19 mouse cellular contexts compared by ENCODE assay signal in the genomic region with DNA sequence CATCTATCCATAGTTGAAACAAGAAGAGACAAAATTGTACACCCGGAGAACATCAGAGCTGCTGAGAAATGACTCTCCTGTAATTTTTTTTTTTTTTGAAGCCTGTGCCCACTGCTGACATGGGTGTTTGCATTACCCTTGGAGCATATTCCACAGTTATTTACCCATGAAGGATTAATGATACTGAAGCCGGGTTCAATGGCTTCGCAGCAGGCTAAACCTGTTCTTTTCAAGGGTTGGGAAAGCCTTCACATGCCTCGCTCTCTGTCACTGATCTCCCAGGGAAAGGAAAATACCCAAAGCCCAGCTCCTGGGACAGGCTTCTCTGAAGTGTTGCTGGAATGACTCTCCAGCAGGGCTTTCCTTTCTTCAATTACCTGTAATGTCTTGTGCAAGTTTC. TPM values are rescaled to one million over a fixed set of nuclear protein-coding genes. Genes with fewer than 3 reads are reported as not detected.
DNase-seq lines count a peak whose midpoint lies in the region; ATAC-seq lines count a peak whose summit lies in the region.
"Had no signal": no experiment of that assay in that cellular context is flagged by ENCODE, and none has a peak within 500 bp of the region (broad histone marks: within the 10 kb centered on the region; RNA-seq: fewer than 3 reads in every experiment).

No protein-coding gene starts in this region.

- peak; percentile 35 for DNase-seq in kidney, adult 11 months
- DNase-seq in kidney, adult 18-20 months: no peak
- no peak for DNase-seq in yolk sac, embryonic 10.5 days (ENCODE audit: low spot score)
- DNase-seq in adrenal gland, postnatal 25 days: no peak
- no peak for DNase-seq in B cell, adult 2 months
- DNase-seq: adrenal gland, adult 8-10 months; cerebellum, adult 11 months; cerebellum, postnatal 25 days; gastrocnemius, postnatal 10 days; heart, adult 2 months; right cerebral cortex, postnatal 14 days; thymus, postnatal 4 days had no signal

- no peaks in the 10 kb centered on the region for H3K36me3 ChIP-seq in kidney, embryonic 16.5 days (ENCODE audit: insufficient read depth, low read length)
- H3K36me3 ChIP-seq in lung, embryonic 16.5 days (ENCODE audit: control insufficient read depth, insufficient read depth, low read length): no peaks in the 10 kb centered on the region
- H3K36me3 ChIP-seq in stomach, embryonic 15.5 days: no peaks in the 10 kb centered on the region
- H3K36me3 ChIP-seq: hindbrain, embryonic 12.5 days had no signal

- WGBS in kidney, embryonic 16.5 days: 68% methylated on average over 4 of the region's 4 CpGs
- WGBS in lung, embryonic 16.5 days: 67% methylated on average over 4 of the region's 4 CpGs
- WGBS in stomach, embryonic 15.5 days: 60% methylated on average over 4 of the region's 4 CpGs

- no peak for ATAC-seq in kidney, embryonic 16.5 days (ENCODE audit: low FRiP score, low TSS enrichment)
- peak; percentile 80 for ATAC-seq in lung, embryonic 16.5 days (ENCODE audit: low read depth)
- ATAC-seq in stomach, embryonic 15.5 days (ENCODE audit: insufficient read depth, low FRiP score, low read depth): peak; percentile 82; the same call in 1 of the 2 replicates

- H3K4me1 ChIP-seq in kidney, embryonic 16.5 days (ENCODE audit: insufficient read depth, low read length): peaks cover 35% of the 10 kb centered on the region
- H3K4me1 ChIP-seq in lung, embryonic 16.5 days (replicated peaks; ENCODE audit: control insufficient read depth, insufficient read depth, low read length): peaks cover 16% of the 10 kb centered on the region
- H3K4me1 ChIP-seq in stomach, embryonic 15.5 days: peaks cover 11% of the 10 kb centered on the region; the same call in 1 of the 2 replicates
- H3K4me1 ChIP-seq: hindbrain, embryonic 12.5 days had no signal

- no peak overlapping the region for H3K4me2 ChIP-seq in kidney, embryonic 16.5 days (replicated peaks; ENCODE audit: low read depth, low read length)
- no peak overlapping the region for H3K4me2 ChIP-seq in lung, embryonic 16.5 days (ENCODE audit: low read depth, low read length)
- H3K4me2 ChIP-seq in stomach, embryonic 15.5 days: no peak overlapping the region
- H3K4me2 ChIP-seq: hindbrain, embryonic 12.5 days had no signal

- H3K27ac ChIP-seq in kidney, embryonic 16.5 days (ENCODE audit: low read length): peak overlapping the region; percentile 91
- peak overlapping the region; percentile 68 for H3K27ac ChIP-seq in lung, embryonic 16.5 days (ENCODE audit: low read length)
- H3K27ac ChIP-seq in stomach, embryonic 15.5 days: peak overlapping the region; percentile 81
- H3K27ac ChIP-seq: heart, adult 2 months; hindbrain, embryonic 12.5 days; layer of hippocampus, adult 2 months; liver, embryonic 14.5 days had no signal

- H3K9ac ChIP-seq in kidney, embryonic 16.5 days (replicated peaks; ENCODE audit: low read length): no peak overlapping the region
- no peak overlapping the region for H3K9ac ChIP-seq in lung, embryonic 16.5 days (ENCODE audit: low read length)
- H3K9ac ChIP-seq in stomach, embryonic 15.5 days: no peak overlapping the region
- H3K9ac ChIP-seq: hindbrain, embryonic 12.5 days; liver, embryonic 14.5 days had no signal

- H3K4me3 ChIP-seq in kidney, embryonic 16.5 days (ENCODE audit: low read length): no peak overlapping the region
- H3K4me3 ChIP-seq in lung, embryonic 16.5 days (ENCODE audit: low read length): no peak overlapping the region
- no peak overlapping the region for H3K4me3 ChIP-seq in stomach, embryonic 15.5 days (replicated peaks)
- H3K4me3 ChIP-seq: erythroblast, embryonic 14.5 days; heart, adult 2 months; hindbrain, embryonic 12.5 days; layer of hippocampus, adult 2 months had no signal

- no peaks in the 10 kb centered on the region for H3K9me3 ChIP-seq in kidney, embryonic 16.5 days (ENCODE audit: low read length)
- H3K9me3 ChIP-seq in lung, embryonic 16.5 days (ENCODE audit: control insufficient read depth, low read length): no peaks in the 10 kb centered on the region
- H3K9me3 ChIP-seq in stomach, embryonic 15.5 days: no peaks in the 10 kb centered on the region
- H3K9me3 ChIP-seq: hindbrain, embryonic 12.5 days had no signal

- no peaks in the 10 kb centered on the region for H3K27me3 ChIP-seq in kidney, embryonic 16.5 days (ENCODE audit: insufficient read depth, low read length)
- no peaks in the 10 kb centered on the region for H3K27me3 ChIP-seq in lung, embryonic 16.5 days (ENCODE audit: control insufficient read depth, insufficient read depth, low read depth, low read length)
- no peaks in the 10 kb centered on the region for H3K27me3 ChIP-seq in stomach, embryonic 15.5 days (replicated peaks)
- H3K27me3 ChIP-seq: hindbrain, embryonic 12.5 days had no signal

RNA-seq across cellular contexts. Expression of a gene that starts 37.9 kb away (rescaled TPM):
- polyA plus RNA-seq in kidney, embryonic 16.5 days (2015; fragmentation: Nextera tagmentation; extraction: Ambion mirVana): 3.9 and 6.2 TPM in 2 replicates
- 3.9 and 5.0 TPM in 2 replicates for polyA plus RNA-seq in lung, embryonic 16.5 days (2015; fragmentation: Nextera tagmentation; extraction: Ambion mirVana)
- polyA plus RNA-seq in stomach, embryonic 15.5 days (2015; fragmentation: Nextera tagmentation; extraction: Ambion mirVana): 6.0 and 6.9 TPM in 2 replicates
- 24.9 and 36.2 TPM in 2 replicates for total RNA-seq in adrenal gland, postnatal 25 days (2021)
